Mouse (Mus musculus) midbrain, embryonic 15.5 days (tissue): ENCODE measurements at regions not wholly inside any gene's neighbourhood (a gene's known extent, or its start where the extent isn't known, plus 50 kb on each side); places are given as distances from the start of the nearest gene placed in this dataset.

Experiments used
- ATAC-seq: fragments of 200-750 bp; cut with Nextera tagmentation; replicated peaks from 2 replicates; pipeline ENCODE4 v1.8.0; 2017; ENCODE audit warnings: moderate TSS enrichment
- H3K27ac ChIP-seq: fragments of 300-500 bp; sonication (generic); 2 replicates; pipeline ENCODE4 v1.5.1; 2015; ENCODE audit warnings: mild to moderate bottlenecking, inconsistent platforms
- H3K27me3 ChIP-seq: fragments of 300-500 bp; sonication (generic); replicated peaks from 2 replicates; pipeline ENCODE4 v1.6.1; 2015; ENCODE audit warnings: inconsistent platforms
- H3K36me3 ChIP-seq: fragments of 300-500 bp; sonication (generic); replicated peaks from 2 replicates; pipeline ENCODE4 v1.6.1; 2015; ENCODE audit warnings: inconsistent platforms
- H3K4me1 ChIP-seq: fragments of 300-500 bp; sonication (generic); 2 replicates; pipeline ENCODE4 v1.6.1; 2015; ENCODE audit warnings: inconsistent platforms
- H3K4me2 ChIP-seq: fragments of 300-500 bp; sonication (generic); 2 replicates; pipeline ENCODE4 v1.6.1; 2015; ENCODE audit warnings: inconsistent platforms, mild to moderate bottlenecking, moderate library complexity
- H3K4me3 ChIP-seq: fragments of 300-500 bp; sonication (generic); 2 replicates; pipeline ENCODE4 v1.5.1; 2015; ENCODE audit warnings: mild to moderate bottlenecking, inconsistent platforms
- H3K9ac ChIP-seq: fragments of 300-500 bp; sonication (generic); 2 replicates; pipeline ENCODE4 v1.6.1; 2015; ENCODE audit warnings: mild to moderate bottlenecking, inconsistent platforms
- H3K9me3 ChIP-seq: fragments of 300-500 bp; sonication (generic); 2 replicates; pipeline ENCODE4 v1.6.1; 2016; ENCODE audit warnings: inconsistent platforms
- WGBS: fragments of 180-500 bp; shearing (Covaris S2); methylation state at CpG from one replicate; pipeline ENCODE4 v1.1.7; 2015; ENCODE audit warnings: mixed read lengths; 5-methylcytosine and 5-hydroxymethylcytosine counted together

DNA sequence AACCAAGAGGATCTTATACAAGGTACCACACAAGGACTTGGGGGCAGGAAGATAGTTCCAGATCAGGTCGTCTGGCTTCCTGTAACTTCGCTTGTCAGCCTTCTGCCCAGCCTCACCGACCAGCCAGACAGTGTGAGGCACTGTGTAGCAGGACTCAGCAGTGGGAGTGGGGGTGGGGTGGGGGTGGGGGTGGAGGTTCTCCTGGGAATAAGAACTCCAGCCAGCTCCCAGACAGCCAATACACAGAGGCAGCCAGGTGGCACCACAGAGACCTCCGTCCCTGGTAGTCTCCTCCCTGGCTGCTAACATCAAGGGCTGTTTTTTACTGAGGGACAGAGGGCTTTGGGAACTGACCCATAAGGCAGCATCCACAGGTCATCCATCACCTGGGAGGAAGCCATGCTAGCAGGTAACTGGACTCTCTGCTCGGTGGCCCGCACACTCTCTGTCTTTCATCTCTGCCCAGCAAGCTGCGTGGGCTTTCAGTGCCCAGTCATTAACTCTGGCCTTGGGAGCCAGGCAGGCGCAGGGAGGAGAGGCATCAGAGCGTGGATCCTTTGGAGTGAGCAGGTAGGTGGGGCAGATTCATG is 60.3 kb upstream of the Wnt4 start:
- Histone ChIP-seq H3K9ac (no peak overlapping the region), H3K36me3 (no peaks in the 10 kb centered on the region), H3K27me3 (no peaks in the 10 kb centered on the region), H3K27ac (no peak overlapping the region), H3K4me2 (no peak overlapping the region), H3K4me1 (no peaks in the 10 kb centered on the region), H3K9me3 (no peaks in the 10 kb centered on the region), H3K4me3 (no peak overlapping the region)
- WGBS: 76% methylated on average over 9 of the region's 9 CpGs
- ATAC-seq: no peak

DNA sequence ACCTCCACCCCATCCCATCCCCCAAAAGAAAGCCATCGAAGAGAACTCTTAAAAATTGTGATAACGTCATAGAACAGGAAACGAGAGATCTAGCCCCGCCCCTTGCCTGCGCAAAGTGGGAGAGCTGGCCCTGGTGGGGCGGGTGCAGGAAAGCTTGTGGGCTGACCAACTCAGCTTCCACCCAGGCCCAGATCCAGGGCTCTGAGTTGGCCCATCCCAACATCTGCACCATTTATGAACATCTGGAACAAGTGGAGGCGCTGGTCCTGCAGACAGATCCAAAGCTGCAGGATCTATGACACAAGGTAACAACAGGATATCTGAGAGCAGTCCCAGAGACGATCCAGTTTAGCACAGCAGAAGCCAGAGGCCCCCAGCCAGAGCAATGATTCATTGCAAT is 62.7 kb upstream of the Wnt4 start:
- ATAC-seq: no peak
- no peaks in the 10 kb centered on the region for H3K9me3 ChIP-seq

GRCm38 (mm10) chr4:137212846-137213245 is 64.4 kb upstream of the Wnt4 start:
- no peak for ATAC-seq
- Histone ChIP-seq H3K4me2 (no peak overlapping the region), H3K27me3 (no peaks in the 10 kb centered on the region; the same call in 1 of the 2 replicates), H3K27ac (no peak overlapping the region), H3K9me3 (no peaks in the 10 kb centered on the region), H3K4me3 (no peak overlapping the region), H3K9ac (no peak overlapping the region), H3K4me1 (peaks cover 5% of the 10 kb centered on the region; the same call in 1 of the 2 replicates), H3K36me3 (no peaks in the 10 kb centered on the region)
- WGBS: 75% methylated on average over 9 of the region's 9 CpGs

More for the DNA sequence above, 62.7 kb upstream of the Wnt4 start:
- H3K4me3 ChIP-seq: no peak overlapping the region
- no peak overlapping the region for H3K27ac ChIP-seq
- H3K4me1 ChIP-seq: peaks cover 5% of the 10 kb centered on the region; the same call in 1 of the 2 replicates
- no peak overlapping the region for H3K4me2 ChIP-seq
- H3K27me3 ChIP-seq: no peaks in the 10 kb centered on the region; the same call in 1 of the 2 replicates
- no peak overlapping the region for H3K9ac ChIP-seq
- H3K36me3 ChIP-seq: no peaks in the 10 kb centered on the region
- 86% methylated on average over 8 of the region's 8 CpGs for WGBS

- Histone ChIP-seq H3K36me3 (no peaks in the 10 kb centered on the region), H3K4me1 (peaks cover 5% of the 10 kb centered on the region; the same call in 1 of the 2 replicates), H3K9me3 (no peaks in the 10 kb centered on the region), H3K27me3 (no peaks in the 10 kb centered on the region; the same call in 1 of the 2 replicates), H3K27ac (no peak overlapping the region), H3K9ac (no peak overlapping the region), H3K4me2 (no peak overlapping the region), H3K4me3 (no peak overlapping the region)
- ATAC-seq: no peak
- 29% methylated on average over 14 of the region's 14 CpGs for WGBS
Measured at GRCm38 (mm10) chr4:137212106-137212505, 65.2 kb upstream of the Wnt4 start.

DNA sequence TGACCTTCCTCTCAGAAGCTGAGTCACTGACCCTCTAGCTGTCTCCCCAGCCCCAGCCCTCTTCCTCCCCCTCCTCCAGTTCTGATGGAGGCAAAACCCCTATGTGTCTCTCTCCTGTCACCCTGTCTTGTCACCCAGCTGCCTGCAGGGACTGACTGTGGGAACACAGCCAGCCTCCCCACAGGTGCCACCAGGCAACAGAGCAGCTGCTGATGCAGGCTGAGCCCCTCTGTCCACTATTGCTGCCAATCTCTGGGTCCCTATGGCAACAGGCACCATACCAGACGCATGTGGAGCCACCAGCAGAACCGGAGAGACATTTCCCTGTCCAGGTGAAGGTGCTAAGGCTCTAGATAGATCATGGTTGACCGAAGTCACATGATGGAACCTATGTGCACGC is 66.0 kb upstream of the Wnt4 start:
- 62% methylated on average over 4 of the region's 4 CpGs for WGBS
- peaks cover 5% of the 10 kb centered on the region; the same call in 1 of the 2 replicates for H3K4me1 ChIP-seq

GRCm38 (mm10) chr4:137210525-137210924 is 66.8 kb upstream of the Wnt4 start:
- H3K9ac ChIP-seq: no peak overlapping the region
- 86% methylated on average over 4 of the region's 4 CpGs for WGBS
- H3K9me3 ChIP-seq: no peaks in the 10 kb centered on the region
- H3K4me3 ChIP-seq: no peak overlapping the region
- ATAC-seq: no peak
- H3K27me3 ChIP-seq: no peaks in the 10 kb centered on the region; the same call in 1 of the 2 replicates
- H3K36me3 ChIP-seq: no peaks in the 10 kb centered on the region
- no peak overlapping the region for H3K4me2 ChIP-seq
- peaks cover 5% of the 10 kb centered on the region; the same call in 1 of the 2 replicates for H3K4me1 ChIP-seq
- no peak overlapping the region for H3K27ac ChIP-seq

More for the DNA sequence above, 66.0 kb upstream of the Wnt4 start:
- H3K27me3 ChIP-seq: no peaks in the 10 kb centered on the region; the same call in 1 of the 2 replicates
- no peak for ATAC-seq
- no peak overlapping the region for H3K27ac ChIP-seq
- no peak overlapping the region for H3K9ac ChIP-seq
- no peak overlapping the region for H3K4me2 ChIP-seq
- no peak overlapping the region for H3K4me3 ChIP-seq
- H3K36me3 ChIP-seq: no peaks in the 10 kb centered on the region
- no peaks in the 10 kb centered on the region for H3K9me3 ChIP-seq

GRCm38 (mm10) chr4:137200968-137201367 is 76.3 kb upstream of the Wnt4 start:
- H3K4me2 ChIP-seq: no peak overlapping the region
- peaks cover 6% of the 10 kb centered on the region; the same call in 1 of the 2 replicates for H3K4me1 ChIP-seq
- no peak overlapping the region for H3K4me3 ChIP-seq
- H3K9me3 ChIP-seq: no peaks in the 10 kb centered on the region
- ATAC-seq: no peak
- H3K9ac ChIP-seq: no peak overlapping the region
- H3K36me3 ChIP-seq: no peaks in the 10 kb centered on the region
- H3K27ac ChIP-seq: no peak overlapping the region
- no peaks in the 10 kb centered on the region for H3K27me3 ChIP-seq
- WGBS: 76% methylated on average over 7 of the region's 7 CpGs

- Histone ChIP-seq H3K4me3 (no peak overlapping the region), H3K27me3 (no peaks in the 10 kb centered on the region), H3K36me3 (no peaks in the 10 kb centered on the region), H3K4me1 (peaks cover 6% of the 10 kb centered on the region; the same call in 1 of the 2 replicates), H3K27ac (no peak overlapping the region), H3K4me2 (no peak overlapping the region), H3K9me3 (no peaks in the 10 kb centered on the region), H3K9ac (no peak overlapping the region)
- no peak for ATAC-seq
- 54% methylated on average over 9 of the region's 9 CpGs for WGBS
Measured at GRCm38 (mm10) chr4:137200426-137200825, 76.9 kb upstream of the Wnt4 start.

DNA sequence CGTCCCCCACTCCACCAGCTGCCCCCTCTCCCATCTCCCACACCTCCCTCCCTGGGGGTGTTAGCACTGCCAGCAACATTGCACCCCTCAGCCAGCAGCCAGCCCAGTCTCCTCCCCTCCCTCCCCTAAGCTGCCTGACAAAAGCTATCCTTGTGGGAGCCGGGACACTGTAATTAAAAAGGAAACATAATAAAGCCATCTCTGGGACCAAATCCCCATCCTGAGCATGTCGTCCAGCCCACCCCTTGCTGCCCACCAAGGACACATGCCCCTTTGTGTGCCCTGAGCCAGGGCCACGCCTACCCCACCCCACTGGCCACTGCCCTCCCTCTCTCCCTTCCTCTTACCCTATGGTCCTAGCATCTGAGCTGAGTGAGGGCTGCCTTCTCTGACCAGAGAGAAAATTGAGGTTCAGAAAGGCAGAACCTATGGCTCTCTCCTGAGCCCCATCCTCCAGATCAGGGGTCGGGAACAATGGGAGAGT is 80.8 kb upstream of the Wnt4 start:
- no peak for ATAC-seq
- H3K27me3 ChIP-seq: no peaks in the 10 kb centered on the region
- H3K9me3 ChIP-seq: no peaks in the 10 kb centered on the region
- H3K36me3 ChIP-seq: no peaks in the 10 kb centered on the region
- H3K4me3 ChIP-seq: no peak overlapping the region
- H3K9ac ChIP-seq: no peak overlapping the region
- WGBS: 25% methylated on average over 5 of the region's 5 CpGs
- peaks cover 6% of the 10 kb centered on the region; the same call in 1 of the 2 replicates for H3K4me1 ChIP-seq
- H3K4me2 ChIP-seq: no peak overlapping the region
- H3K27ac ChIP-seq: no peak overlapping the region

GRCm38 (mm10) chr4:137194106-137194505 is 83.2 kb upstream of the Wnt4 start:
- Histone ChIP-seq H3K27me3 (no peaks in the 10 kb centered on the region), H3K9ac (no peak overlapping the region), H3K4me2 (no peak overlapping the region), H3K4me3 (no peak overlapping the region), H3K4me1 (peaks cover 6% of the 10 kb centered on the region; the same call in 1 of the 2 replicates), H3K36me3 (no peaks in the 10 kb centered on the region), H3K27ac (no peak overlapping the region), H3K9me3 (no peaks in the 10 kb centered on the region)
- ATAC-seq: no peak
- WGBS: 88% methylated on average over 11 of the region's 11 CpGs

- WGBS: 62% methylated on average over 10 of the region's 10 CpGs
- Histone ChIP-seq H3K4me1 (no peaks in the 10 kb centered on the region), H3K4me3 (no peak overlapping the region), H3K27me3 (no peaks in the 10 kb centered on the region), H3K27ac (no peak overlapping the region), H3K9ac (no peak overlapping the region), H3K4me2 (no peak overlapping the region), H3K36me3 (no peaks in the 10 kb centered on the region), H3K9me3 (no peaks in the 10 kb centered on the region)
- ATAC-seq: no peak
Measured at GRCm38 (mm10) chr4:137190625-137191024, 86.7 kb upstream of the Wnt4 start.

DNA sequence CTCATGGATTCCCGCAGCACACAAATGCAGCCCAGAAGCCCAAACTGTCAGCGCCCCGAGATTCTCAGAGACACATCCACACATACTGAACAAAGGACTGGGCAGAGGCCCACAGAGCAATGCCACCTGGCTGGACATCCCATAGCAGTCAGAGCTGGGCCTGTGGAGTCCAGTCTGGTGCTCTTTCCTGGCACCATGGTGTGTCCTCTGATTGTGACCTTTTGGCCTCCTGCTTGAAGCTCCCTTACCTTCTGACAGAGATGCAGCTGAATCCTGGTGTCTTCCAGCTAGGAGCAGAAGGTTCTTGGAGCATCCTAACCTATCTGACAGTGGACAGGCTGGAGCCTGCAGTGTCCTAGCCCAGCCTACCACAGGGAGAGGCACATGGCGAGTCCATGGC is 87.5 kb upstream of the Wnt4 start:
- Histone ChIP-seq H3K4me1 (peaks cover under 1% of the 10 kb centered on the region; the same call in 1 of the 2 replicates), H3K4me2 (no peak overlapping the region), H3K9ac (no peak overlapping the region), H3K27ac (no peak overlapping the region), H3K36me3 (no peaks in the 10 kb centered on the region), H3K9me3 (no peaks in the 10 kb centered on the region), H3K4me3 (no peak overlapping the region), H3K27me3 (no peaks in the 10 kb centered on the region)
- WGBS: 86% methylated on average over 4 of the region's 4 CpGs
- ATAC-seq: no peak

DNA sequence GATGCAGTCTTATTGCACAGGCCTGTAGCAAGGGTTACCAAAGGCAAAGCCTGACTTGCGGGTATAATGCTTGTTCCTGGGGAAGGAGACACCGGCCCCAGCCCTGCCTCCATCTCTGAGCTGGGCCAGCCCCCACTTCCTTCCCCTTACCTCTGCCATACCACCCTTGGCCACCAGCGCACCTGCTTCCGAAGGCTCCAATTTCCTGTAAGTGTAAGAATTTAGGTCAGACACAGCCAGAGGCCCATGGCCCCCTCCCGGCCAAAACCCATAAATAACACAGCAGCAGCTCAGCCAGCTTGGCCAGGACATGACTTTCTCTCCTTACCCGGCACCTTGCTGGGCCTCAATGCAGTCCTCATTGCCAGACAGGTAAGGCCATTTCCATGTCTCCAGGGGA is 88.2 kb upstream of the Wnt4 start:
- 78% methylated on average over 6 of the region's 6 CpGs for WGBS
- Histone ChIP-seq H3K4me3 (no peak overlapping the region), H3K27ac (no peak overlapping the region), H3K9ac (no peak overlapping the region), H3K9me3 (no peaks in the 10 kb centered on the region), H3K36me3 (no peaks in the 10 kb centered on the region), H3K27me3 (no peaks in the 10 kb centered on the region), H3K4me2 (no peak overlapping the region), H3K4me1 (peaks cover 4% of the 10 kb centered on the region; the same call in 1 of the 2 replicates)
- no peak for ATAC-seq
